Mouse (Mus musculus) liver, embryonic 14.5 days (tissue): ENCODE data around the gene Strbp.

Experiments
- CTCF ChIP-seq: IDR thresholded peaks from 2 replicates; pipeline ENCODE4 v1.5.1; 2016; ENCODE audit warnings: antibody characterized with exemption, low read depth, control low read depth
- EP300 ChIP-seq: IDR thresholded peaks from 2 replicates; pipeline ENCODE4 v1.6.1; 2016; ENCODE audit warnings: antibody characterized with exemption, low read depth

- no peak for TF ChIP-seq CTCF
- TF ChIP-seq EP300: no peak
These were observed 41.2 kb upstream of the Strbp start for GRCm38 (mm10) chr2:37744773-37745395.
